Mouse (Mus musculus): Measurements from ENCODE around the gene Mrpl19. TPM values are rescaled to one million over a fixed set of nuclear protein-coding genes. Genes with fewer than 3 reads are reported as not detected.

Gene Mrpl19
- polyA plus RNA-seq, 1 experiment: 9.3 TPM

DNA sequence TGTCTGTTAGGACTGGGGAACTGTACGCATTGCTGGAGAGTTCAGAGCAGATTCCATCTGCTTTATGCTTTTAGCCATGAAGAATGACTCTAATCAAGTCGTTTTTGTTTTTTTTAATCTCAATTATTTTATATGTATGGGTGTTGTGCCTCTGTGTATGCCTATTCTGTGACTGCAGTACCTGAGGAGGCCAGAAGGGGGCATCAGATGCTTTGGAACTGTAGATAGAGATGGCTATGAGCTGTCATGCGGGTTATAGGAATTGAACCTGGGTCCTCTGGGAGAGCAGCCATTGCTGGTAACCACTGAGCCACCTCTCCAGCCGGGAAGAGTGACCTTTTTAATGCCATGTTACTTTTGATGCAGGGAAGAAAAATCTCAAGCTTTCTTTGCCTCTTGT, 9.4 kb downstream of the Mrpl19 start:
- TF ChIP-seq GATA1 (IDR thresholded peaks at IDR 0.05; ENCODE audit: low read length): no peak

GRCm38 (mm10) chr6:81955133-81955532, 10.6 kb downstream of the Mrpl19 start:
- no peak for TF ChIP-seq GATA1 (IDR thresholded peaks at IDR 0.05; ENCODE audit: low read length)

DNA sequence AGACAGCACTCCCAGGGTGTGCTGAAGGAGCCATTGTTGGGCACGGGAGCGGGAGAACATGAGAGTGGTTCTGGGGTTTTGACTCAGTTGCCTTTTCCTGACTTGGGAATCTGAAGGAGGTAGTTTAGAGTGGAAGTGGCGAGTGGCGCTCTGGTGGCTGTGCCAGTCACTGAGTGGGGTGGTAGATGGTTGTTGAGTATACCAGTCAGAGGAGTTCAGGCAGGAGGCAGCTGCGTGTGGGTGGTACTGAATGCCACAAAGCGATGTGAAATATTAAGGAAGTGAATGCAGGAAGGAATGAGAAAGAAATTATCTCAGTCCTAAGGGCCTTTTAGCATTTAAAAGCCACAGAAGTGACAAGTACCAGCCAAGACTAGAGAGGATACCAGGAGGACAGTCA, 18.9 kb downstream of the Mrpl19 start:
- TF ChIP-seq GATA1 (IDR thresholded peaks at IDR 0.05; ENCODE audit: low read length): no peak

DNA sequence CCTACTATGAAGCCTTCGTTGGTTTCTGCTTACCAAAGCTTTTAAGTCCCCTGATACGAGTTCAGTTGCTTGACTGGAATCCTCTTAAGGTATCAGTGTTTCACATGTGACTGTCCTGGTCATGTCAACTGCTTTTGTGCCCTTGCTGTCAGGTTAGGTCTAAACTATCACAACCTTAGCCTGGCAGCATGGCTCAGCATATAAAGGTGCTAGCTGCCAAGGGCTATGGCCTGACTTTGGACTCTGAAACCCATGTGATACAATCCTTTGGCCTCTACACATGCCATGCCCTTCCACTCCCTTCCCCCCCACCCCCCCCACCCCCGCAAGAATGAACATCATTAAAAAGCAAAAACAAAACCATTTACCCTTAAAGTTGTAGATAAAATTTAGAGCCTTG, 21.3 kb downstream of the Mrpl19 start:
- TF ChIP-seq GATA1 (IDR thresholded peaks at IDR 0.05; ENCODE audit: low read length): no peak

DNA sequence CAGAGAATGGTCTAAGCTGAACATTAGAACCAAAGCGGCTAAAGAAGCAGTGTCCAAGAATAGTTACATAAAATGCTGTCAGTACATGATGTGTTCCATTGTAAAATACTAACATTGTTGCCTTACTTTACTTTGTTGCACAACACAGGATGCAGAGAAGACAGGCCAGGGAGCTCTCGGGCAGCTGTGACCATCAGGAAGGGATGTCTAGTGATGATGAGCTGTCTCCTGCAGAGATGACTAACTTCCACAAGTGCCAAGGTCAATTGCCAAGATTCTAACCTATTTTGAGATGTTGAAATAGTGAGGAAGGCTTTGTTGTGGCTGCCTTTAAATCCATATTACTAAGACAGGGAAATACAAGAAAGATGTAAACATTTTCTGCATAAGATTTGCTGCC, 22.5 kb downstream of the Mrpl19 start:
- TF ChIP-seq GATA1 (IDR thresholded peaks at IDR 0.05; ENCODE audit: low read length): no peak

- TF ChIP-seq GATA1 (IDR thresholded peaks at IDR 0.05; ENCODE audit: low read length): no peak
Measured at GRCm38 (mm10) chr6:81941718-81942117, 24.0 kb downstream of the Mrpl19 start.

- no peak for TF ChIP-seq GATA1 (IDR thresholded peaks at IDR 0.05; ENCODE audit: low read length)
Measured at GRCm38 (mm10) chr6:81933281-81933680, 32.5 kb downstream of the Mrpl19 start.

- TF ChIP-seq GATA1 (IDR thresholded peaks at IDR 0.05; ENCODE audit: low read length): no peak
Measured at GRCm38 (mm10) chr6:81929402-81929801, 36.4 kb downstream of the Mrpl19 start.

DNA sequence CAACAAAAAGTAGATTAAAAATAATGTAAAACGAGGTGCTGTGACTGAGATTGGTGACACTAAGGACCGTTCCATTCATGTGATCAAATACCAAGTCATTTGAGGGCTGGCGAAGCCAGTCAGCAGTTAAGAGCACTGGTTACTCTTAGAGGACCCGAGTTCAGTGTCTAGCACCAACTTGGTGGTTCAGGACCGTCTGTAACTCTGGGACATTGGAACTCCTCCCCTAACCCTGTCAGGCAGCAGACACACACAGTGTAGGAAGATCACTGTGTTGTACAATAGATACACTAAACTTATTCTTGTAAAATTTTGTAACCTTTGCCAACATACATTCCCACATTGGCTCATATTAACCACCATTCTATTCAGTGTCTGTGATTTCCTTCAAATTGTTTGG, 41.5 kb downstream of the Mrpl19 start:
- TF ChIP-seq GATA1 (IDR thresholded peaks at IDR 0.05; ENCODE audit: low read length): no peak

DNA sequence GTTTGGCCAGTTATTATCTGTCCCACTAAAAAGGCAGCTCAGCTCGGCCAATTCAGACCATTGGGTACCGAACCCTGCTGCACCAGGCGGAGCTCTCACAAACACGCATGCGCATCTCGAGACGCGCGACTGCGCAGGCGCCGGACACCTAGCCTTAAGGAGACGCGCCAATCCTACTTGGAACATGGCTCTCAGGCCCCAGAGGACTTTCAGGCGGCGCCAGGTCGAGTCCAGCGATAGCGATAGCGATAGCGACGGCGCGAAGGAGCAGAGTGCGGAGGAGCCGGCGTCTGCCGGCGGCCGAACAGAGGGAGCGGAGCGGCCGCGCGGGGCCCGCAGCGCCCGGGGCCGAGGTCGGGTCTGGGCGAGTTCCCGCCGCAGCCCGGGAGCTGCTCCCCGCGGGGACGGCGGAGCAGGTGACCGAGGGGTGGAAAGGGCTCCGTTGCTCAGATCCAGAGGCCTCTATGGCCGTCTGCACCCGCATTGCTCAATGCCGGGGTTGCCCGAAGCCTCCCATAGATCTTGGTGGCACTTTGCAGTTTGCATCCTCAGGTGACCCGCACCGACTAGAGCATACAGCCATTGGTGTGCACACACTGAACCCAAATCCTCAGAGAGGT, 42.1 kb downstream of the Mrpl19 start, which contains the start of gene Gcfc2:
TSS of gene Gcfc2 (plus strand) at position 147 of the 620 bp plus-strand sequence.
- TF ChIP-seq GATA1 (IDR thresholded peaks at IDR 0.05; ENCODE audit: low read length): no peak

DNA sequence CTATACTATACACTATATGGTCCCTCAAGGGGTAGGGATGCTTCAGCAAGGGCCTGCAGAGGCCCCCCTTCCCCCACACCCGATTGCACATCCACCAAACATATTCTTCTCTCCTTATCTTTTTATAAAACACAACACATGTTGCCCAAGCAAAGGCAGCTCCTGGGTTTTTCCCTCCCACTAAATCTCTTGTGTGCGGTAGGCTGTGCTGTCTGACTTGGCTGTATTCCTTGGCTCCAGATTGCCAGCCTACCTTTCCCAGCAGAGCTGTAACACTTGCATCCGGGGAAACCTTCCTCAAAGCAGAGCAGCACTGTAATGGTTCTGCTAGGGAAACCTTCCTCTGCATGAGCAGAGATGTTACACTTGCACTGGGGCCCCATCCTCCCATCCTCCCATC, 53.6 kb downstream of the Mrpl19 start:
- no peak for TF ChIP-seq GATA1 (IDR thresholded peaks at IDR 0.05; ENCODE audit: low read length)

GRCm38 (mm10) chr6:81911713-81912112, 54.0 kb downstream of the Mrpl19 start:
- no peak for TF ChIP-seq GATA1 (IDR thresholded peaks at IDR 0.05; ENCODE audit: low read length)

- no peak for TF ChIP-seq GATA1 (IDR thresholded peaks at IDR 0.05; ENCODE audit: low read length)
Measured at GRCm38 (mm10) chr6:81911244-81911643, 54.5 kb downstream of the Mrpl19 start.

GRCm38 (mm10) chr6:81910302-81910855, 55.4 kb downstream of the Mrpl19 start:
- no peak for TF ChIP-seq GATA1 (IDR thresholded peaks at IDR 0.05; ENCODE audit: low read length)

Other genes starting within 250 kb of the Mrpl19 start
- 4.9 and 6.7 TPM in 2 replicates for gene Gcfc2, start 42.3 kb downstream of the Mrpl19 start, polyA plus RNA-seq (2012)
- gene Eva1a, start 75.1 kb upstream of the Mrpl19 start, polyA plus RNA-seq (2012): not detected in 2 replicates

Measured in G1E-ER4 (cell line).